Mouse (Mus musculus): ENCODE data around the gene Tagln. TPM values are rescaled to one million over a fixed set of nuclear protein-coding genes. Genes with fewer than 3 reads are reported as not detected.

Tagln gene
- polyA plus RNA-seq, 1 experiment from 2014 or later, result 24.1 TPM

DNA sequence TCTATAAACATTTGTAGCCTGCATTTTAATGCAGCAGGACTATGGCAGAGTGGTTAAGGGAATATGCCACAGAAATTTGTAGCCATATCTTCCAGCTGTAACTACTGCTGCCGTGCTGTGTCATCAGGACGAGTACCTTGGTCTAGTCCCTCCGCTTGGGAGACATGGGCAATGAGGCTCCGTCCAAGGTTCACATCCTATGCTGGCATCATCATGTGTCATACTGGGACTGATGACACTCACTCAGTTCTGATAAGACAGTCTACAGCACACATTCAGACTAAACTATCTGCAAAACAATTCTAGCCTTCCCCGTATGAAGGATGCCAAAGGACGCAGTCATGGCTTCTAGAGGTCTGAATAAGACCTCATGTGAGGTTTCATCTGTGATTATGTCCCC lies 27.7 kb upstream of the Tagln start:
- Histone ChIP-seq H3K27ac (ENCODE audit: low read depth, low read length) (no peak overlapping the region), H3K36me3 (ENCODE audit: control insufficient read depth, insufficient read depth, low read length) (peaks cover 36% of the 10 kb centered on the region; the same call in 1 of the 2 replicates), H3K9me3 (ENCODE audit: control insufficient read depth, low read length) (no peaks in the 10 kb centered on the region), H3K9ac (ENCODE audit: low read depth, low read length) (no peak overlapping the region), H3K27me3 (replicated peaks; ENCODE audit: control insufficient read depth, insufficient read depth, low read length) (no peaks in the 10 kb centered on the region), H3K4me3 (ENCODE audit: low read depth, low read length) (no peak overlapping the region), H3K4me2 (no peak overlapping the region), H3K4me1 (replicated peaks; ENCODE audit: control insufficient read depth, insufficient read depth, low read length) (no peaks in the 10 kb centered on the region)
- DNase-seq (ENCODE audit: low spot score) (no peak), ATAC-seq (replicated peaks; ENCODE audit: low FRiP score) (no peak)
- 87% methylated on average over 6 of the region's 6 CpGs for WGBS

DNA sequence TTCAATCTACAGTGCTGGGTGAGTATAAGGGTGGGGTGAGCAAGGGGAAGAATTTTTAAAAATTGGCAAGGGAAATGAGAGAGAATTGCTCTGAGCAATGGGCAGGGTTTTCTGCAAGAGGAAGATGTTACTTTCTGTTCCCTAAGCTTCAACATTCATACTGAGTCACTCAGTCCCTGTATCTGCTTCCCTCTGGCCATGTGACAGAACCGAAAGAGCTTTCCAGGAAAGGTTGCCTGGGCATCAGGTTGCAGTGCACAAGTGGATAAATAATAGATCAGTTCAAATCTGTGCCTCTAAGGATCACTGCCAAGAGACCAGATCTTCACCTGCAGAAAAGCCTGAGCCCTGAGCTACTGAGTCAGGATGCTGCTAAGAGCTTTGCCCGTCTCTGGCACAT lies 26.0 kb upstream of the Tagln start:
- ATAC-seq (replicated peaks; ENCODE audit: low FRiP score) (no peak), DNase-seq (ENCODE audit: low spot score) (no peak)
- H3K4me2 ChIP-seq, result no peak overlapping the region
- H3K4me1 ChIP-seq (replicated peaks; ENCODE audit: control insufficient read depth, insufficient read depth, low read length), result no peaks in the 10 kb centered on the region; the same call in 1 of the 2 replicates
- H3K9ac ChIP-seq (ENCODE audit: low read depth, low read length), result no peak overlapping the region
- H3K36me3 ChIP-seq (ENCODE audit: control insufficient read depth, insufficient read depth, low read length), result peaks cover 26% of the 10 kb centered on the region; the same call in 1 of the 2 replicates
- no peaks in the 10 kb centered on the region for H3K27me3 ChIP-seq (replicated peaks; ENCODE audit: control insufficient read depth, insufficient read depth, low read length)
- no peaks in the 10 kb centered on the region for H3K9me3 ChIP-seq (ENCODE audit: control insufficient read depth, low read length)
- no peak overlapping the region for H3K27ac ChIP-seq (ENCODE audit: low read depth, low read length)
- 92% methylated on average over 2 of the region's 2 CpGs for WGBS
- no peak overlapping the region for H3K4me3 ChIP-seq (ENCODE audit: low read depth, low read length)

DNA sequence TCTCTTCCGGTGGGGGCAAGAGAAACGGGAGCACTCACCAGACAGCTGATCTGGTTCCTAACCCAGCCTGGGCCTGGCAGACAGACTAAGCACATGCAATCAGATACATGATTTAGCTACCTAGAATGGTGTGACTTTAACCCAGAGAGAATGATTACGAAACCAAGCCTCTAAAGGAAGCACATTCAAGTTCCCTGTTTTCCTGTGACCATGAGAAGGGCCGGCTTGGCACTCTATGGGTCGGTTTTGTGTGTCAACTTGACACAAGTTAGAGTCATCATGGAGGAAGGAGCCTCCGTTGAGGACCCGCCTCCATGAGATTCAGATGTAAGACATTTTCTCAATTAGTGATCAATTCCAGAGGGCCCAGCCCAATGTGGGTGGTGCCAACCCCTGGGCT lies 23.8 kb upstream of the Tagln start:
- Histone ChIP-seq H3K4me2 (no peak overlapping the region), H3K9me3 (ENCODE audit: control insufficient read depth, low read length) (no peaks in the 10 kb centered on the region), H3K4me3 (ENCODE audit: low read depth, low read length) (no peak overlapping the region), H3K27ac (ENCODE audit: low read depth, low read length) (no peak overlapping the region), H3K27me3 (replicated peaks; ENCODE audit: control insufficient read depth, insufficient read depth, low read length) (no peaks in the 10 kb centered on the region), H3K4me1 (replicated peaks; ENCODE audit: control insufficient read depth, insufficient read depth, low read length) (peaks cover 10% of the 10 kb centered on the region), H3K9ac (ENCODE audit: low read depth, low read length) (no peak overlapping the region), H3K36me3 (ENCODE audit: control insufficient read depth, insufficient read depth, low read length) (peaks cover 15% of the 10 kb centered on the region; the same call in 1 of the 2 replicates)
- no peak for DNase-seq (ENCODE audit: low spot score)
- 70% methylated on average over 7 of the region's 7 CpGs for WGBS
- no peak for ATAC-seq (replicated peaks; ENCODE audit: low FRiP score)

DNA sequence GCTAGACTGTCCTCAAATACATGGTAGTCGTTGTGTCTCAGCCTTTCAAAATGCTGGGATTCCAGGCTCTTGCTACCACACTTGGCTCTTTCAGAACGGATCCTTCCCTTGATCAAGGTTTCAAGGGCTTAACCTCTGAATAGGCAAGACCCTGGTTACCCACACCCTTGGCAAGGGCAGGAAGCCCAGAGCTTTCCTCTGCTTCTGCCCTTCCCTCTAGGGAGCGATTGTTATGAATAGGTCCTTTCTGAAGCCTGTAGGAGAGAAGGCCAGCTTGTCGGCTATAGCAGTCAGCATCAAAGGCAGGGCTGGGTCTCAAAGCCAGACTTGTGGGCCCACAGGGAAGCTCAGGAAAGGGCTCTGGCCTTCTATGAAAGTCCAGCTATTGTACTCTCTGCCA lies 23.0 kb upstream of the Tagln start:
- Histone ChIP-seq H3K4me3 (ENCODE audit: low read depth, low read length) (no peak overlapping the region), H3K9ac (ENCODE audit: low read depth, low read length) (no peak overlapping the region), H3K36me3 (ENCODE audit: control insufficient read depth, insufficient read depth, low read length) (peaks cover 10% of the 10 kb centered on the region; the same call in 1 of the 2 replicates), H3K27ac (ENCODE audit: low read depth, low read length) (no peak overlapping the region), H3K9me3 (ENCODE audit: control insufficient read depth, low read length) (no peaks in the 10 kb centered on the region), H3K27me3 (replicated peaks; ENCODE audit: control insufficient read depth, insufficient read depth, low read length) (no peaks in the 10 kb centered on the region), H3K4me1 (replicated peaks; ENCODE audit: control insufficient read depth, insufficient read depth, low read length) (peaks cover 12% of the 10 kb centered on the region), H3K4me2 (no peak overlapping the region)
- ATAC-seq (replicated peaks; ENCODE audit: low FRiP score), result no peak
- no peak for DNase-seq (ENCODE audit: low spot score)
- 76% methylated on average over 4 of the region's 4 CpGs for WGBS

DNA sequence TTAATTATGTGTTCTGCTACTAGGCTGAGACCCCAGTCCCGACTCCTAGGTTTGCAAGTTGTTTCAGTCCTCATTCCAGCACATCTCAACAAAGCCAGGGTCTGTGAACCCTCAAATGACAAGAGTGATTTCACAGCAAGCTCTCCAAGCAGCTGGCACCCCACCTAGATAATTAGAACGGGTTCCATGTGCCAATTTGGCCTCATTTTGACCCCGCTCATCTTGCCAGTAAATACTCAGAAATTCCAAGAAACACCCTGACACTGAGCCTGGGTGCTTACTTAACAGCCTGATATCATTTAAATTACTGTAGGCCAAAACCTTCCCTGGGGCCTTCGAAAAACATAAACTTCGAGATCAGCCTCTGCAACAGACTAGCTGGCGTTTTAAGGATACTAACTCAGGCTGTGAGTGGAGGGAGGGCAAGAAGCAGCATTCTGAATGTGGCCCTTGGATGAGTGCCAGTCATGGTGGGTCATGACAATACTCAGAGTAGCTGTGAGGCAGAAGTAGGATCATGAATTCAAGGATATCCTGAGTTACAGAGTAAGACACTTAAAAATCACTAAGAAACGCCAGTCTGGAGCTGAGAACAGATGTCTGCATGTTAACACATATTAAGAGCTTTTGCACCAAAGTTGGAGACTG lies 22.3 kb upstream of the Tagln start:
- Histone ChIP-seq H3K9ac (ENCODE audit: low read depth, low read length) (no peak overlapping the region), H3K9me3 (ENCODE audit: control insufficient read depth, low read length) (no peaks in the 10 kb centered on the region), H3K27ac (ENCODE audit: low read depth, low read length) (no peak overlapping the region), H3K36me3 (ENCODE audit: control insufficient read depth, insufficient read depth, low read length) (peaks cover 5% of the 10 kb centered on the region; the same call in 1 of the 2 replicates), H3K27me3 (replicated peaks; ENCODE audit: control insufficient read depth, insufficient read depth, low read length) (no peaks in the 10 kb centered on the region), H3K4me1 (replicated peaks; ENCODE audit: control insufficient read depth, insufficient read depth, low read length) (peaks cover 19% of the 10 kb centered on the region), H3K4me3 (ENCODE audit: low read depth, low read length) (no peak overlapping the region), H3K4me2 (no peak overlapping the region)
- DNase-seq (ENCODE audit: low spot score) (no peak), ATAC-seq (replicated peaks; ENCODE audit: low FRiP score) (no peak)
- 74% methylated on average over 7 of the region's 7 CpGs for WGBS

DNA sequence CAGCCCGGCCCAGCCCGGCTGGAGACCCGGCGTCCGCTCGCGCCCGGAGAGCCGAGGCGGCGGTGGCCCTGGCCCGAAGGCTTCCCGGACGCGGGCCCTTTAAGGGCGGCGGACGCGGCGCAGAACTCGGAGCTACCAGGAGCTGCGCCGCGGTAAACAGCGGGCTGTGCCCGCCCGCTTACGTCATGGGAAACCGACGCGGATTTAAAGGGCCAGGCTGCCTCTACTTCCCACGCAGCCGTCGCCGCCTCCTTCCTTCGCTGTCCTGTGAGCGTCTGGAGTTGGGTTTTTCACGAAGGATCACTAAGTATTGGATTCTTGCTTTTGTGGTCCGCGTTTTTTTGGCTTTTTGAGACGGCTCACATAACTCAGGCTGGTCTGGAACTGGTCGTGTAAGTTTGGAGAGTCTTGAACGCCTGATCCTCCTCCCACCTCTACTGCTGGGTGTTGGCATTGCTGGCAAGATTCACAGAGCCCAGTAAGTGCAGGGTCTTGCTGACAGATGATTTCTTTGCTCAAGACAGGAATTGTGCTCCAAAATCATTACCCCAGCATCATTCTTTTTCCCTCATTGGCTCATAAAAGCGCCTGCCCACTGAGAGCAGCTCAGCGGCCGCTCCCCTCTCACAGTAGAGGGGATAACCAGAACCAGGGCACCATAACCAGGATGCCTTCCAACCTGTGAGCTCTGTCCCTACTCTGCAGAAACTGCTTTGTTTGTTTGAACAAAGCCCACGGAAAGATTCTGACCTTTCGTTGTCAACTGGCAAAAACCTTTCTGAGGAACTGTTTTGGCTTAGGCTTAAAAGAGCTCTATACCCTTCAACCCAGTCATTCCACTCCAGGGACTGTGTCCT lies 19.5 kb upstream of the Tagln start, which contains the start of gene Sidt2:
Sidt2 (minus strand) TSS at position 152 of the 857 bp plus-strand sequence.
- Histone ChIP-seq H3K36me3 (ENCODE audit: control insufficient read depth, insufficient read depth, low read length) (peaks cover under 1% of the 10 kb centered on the region; the same call in 1 of the 2 replicates), H3K4me1 (replicated peaks; ENCODE audit: control insufficient read depth, insufficient read depth, low read length) (peaks cover 19% of the 10 kb centered on the region), H3K27me3 (replicated peaks; ENCODE audit: control insufficient read depth, insufficient read depth, low read length) (no peaks in the 10 kb centered on the region), H3K9me3 (ENCODE audit: control insufficient read depth, low read length) (no peaks in the 10 kb centered on the region), H3K27ac (ENCODE audit: low read depth, low read length) (peak within 1 kb of the TSS; percentile 87), H3K9ac (ENCODE audit: low read depth, low read length) (peak within 1 kb of the TSS; percentile 91), H3K4me3 (ENCODE audit: low read depth, low read length) (peak within 1 kb of the TSS; percentile 92), H3K4me2 (peak within 1 kb of the TSS; percentile 81)
- DNase-seq (ENCODE audit: low spot score) (peak; percentile 85), ATAC-seq (replicated peaks; ENCODE audit: low FRiP score) (peak; percentile 96)
- WGBS, result 2% methylated on average over 48 of the region's 48 CpGs

DNA sequence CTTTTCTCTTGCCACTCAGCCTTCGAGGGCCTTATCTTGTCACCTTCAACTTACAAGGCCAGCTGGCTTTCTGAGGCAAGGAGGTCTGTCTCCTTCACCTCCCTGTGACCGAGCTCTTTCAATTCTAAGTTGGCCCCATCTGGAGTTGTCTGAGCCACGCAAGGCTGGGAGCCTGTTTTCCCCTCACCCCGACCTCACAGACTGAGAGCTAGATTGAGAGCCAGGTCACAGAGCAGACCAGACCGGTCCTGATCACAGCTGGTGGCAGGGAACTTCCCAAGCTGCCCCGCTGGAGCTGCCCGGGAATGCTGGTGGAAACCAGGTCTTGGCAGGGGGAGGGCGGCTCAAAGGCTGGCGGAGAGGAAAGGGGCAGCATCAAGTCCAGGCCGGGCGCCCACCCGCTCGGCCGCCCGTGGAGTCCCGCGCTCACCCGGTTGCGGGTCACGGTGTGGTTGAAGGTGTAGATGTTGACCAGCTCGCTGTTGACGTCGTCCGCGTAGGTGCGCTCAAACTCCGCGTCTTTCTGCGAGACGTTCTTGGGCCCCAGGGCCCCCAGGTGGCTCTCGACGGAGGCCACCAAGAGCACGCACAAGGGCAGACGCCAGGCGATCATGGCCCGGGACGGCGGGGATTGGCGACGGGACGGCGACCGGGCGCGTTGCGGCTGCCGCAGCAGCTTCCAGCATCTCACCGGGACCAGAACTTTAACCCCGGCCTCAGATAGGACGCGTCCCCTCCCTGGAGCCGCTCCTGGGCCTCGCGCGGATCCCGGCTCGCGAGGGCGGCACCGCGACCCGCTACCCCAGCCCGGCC lies 18.6 kb upstream of the Tagln start:
- H3K27ac ChIP-seq (ENCODE audit: low read depth, low read length), result peak overlapping the region; percentile 87
- H3K4me1 ChIP-seq (replicated peaks; ENCODE audit: control insufficient read depth, insufficient read depth, low read length), result peaks cover 19% of the 10 kb centered on the region
- peak overlapping the region; percentile 81 for H3K4me2 ChIP-seq
- H3K4me3 ChIP-seq (ENCODE audit: low read depth, low read length), result peak overlapping the region; percentile 92
- no peaks in the 10 kb centered on the region for H3K9me3 ChIP-seq (ENCODE audit: control insufficient read depth, low read length)
- ATAC-seq (replicated peaks; ENCODE audit: low FRiP score), result peak; percentile 62
- under 1% methylated on average over 62 of the region's 63 CpGs for WGBS
- no peaks in the 10 kb centered on the region for H3K27me3 ChIP-seq (replicated peaks; ENCODE audit: control insufficient read depth, insufficient read depth, low read length)
- DNase-seq (ENCODE audit: low spot score), result peak; percentile 74
- peaks cover 8% of the 10 kb centered on the region for H3K36me3 ChIP-seq (ENCODE audit: control insufficient read depth, insufficient read depth, low read length)
- peak overlapping the region; percentile 91 for H3K9ac ChIP-seq (ENCODE audit: low read depth, low read length)

DNA sequence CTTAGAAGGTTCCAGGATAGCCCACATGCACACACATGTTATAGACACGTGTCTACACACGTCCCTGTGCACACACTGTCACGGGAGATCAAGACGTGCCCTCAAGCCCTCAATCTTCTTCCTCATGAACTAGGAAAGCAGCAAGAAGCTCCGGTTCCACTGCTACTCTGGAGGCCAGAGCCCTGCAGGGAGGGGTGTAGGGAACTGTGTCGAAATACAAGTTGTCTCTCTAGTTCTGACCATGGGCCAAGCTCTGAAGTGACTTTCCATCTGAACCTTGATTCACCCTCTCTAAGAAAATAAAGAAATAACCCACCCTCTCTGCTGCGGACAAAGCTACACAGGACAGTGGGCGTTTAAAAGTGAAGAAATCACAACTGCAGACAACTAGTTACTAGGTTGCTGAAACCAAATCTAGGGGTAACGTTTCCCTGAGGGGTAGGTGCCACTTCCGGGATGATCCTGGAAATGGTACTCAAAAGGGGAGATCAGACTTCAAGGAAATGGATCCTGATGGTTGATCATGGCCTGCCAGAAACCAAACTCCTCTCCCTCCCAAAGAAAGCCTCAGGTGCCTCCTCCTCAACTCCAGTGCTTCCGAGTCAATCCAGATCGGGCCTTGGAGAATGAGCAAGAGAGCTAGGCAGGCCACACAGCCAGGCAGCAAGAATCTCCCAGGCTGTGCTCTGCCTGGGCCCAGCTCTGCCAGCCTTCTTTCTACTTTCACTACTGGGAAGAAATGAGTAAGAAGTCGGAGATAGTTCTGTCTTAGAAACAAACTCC lies 17.8 kb upstream of the Tagln start:
- WGBS, result 59% methylated on average over 13 of the region's 13 CpGs
- Histone ChIP-seq H3K4me2 (peak overlapping the region; percentile 81), H3K36me3 (ENCODE audit: control insufficient read depth, insufficient read depth, low read length) (peaks cover 12% of the 10 kb centered on the region), H3K9ac (ENCODE audit: low read depth, low read length) (peak overlapping the region; percentile 91), H3K27ac (ENCODE audit: low read depth, low read length) (no peak overlapping the region; the same call in 1 of the 2 replicates), H3K4me3 (ENCODE audit: low read depth, low read length) (peak overlapping the region; percentile 92), H3K4me1 (replicated peaks; ENCODE audit: control insufficient read depth, insufficient read depth, low read length) (peaks cover 19% of the 10 kb centered on the region), H3K9me3 (ENCODE audit: control insufficient read depth, low read length) (no peaks in the 10 kb centered on the region), H3K27me3 (replicated peaks; ENCODE audit: control insufficient read depth, insufficient read depth, low read length) (no peaks in the 10 kb centered on the region)
- no peak for DNase-seq (ENCODE audit: low spot score)
- ATAC-seq (replicated peaks; ENCODE audit: low FRiP score), result no peak

Data from liver, embryonic 11.5 days (tissue).